Mouse (Mus musculus) mouse trophoblast stem cell (cell line): ENCODE data around the gene Grm8.

Experiments used
- in situ Hi-C, 2 experiments: fragments of 300-500 bp; cut with MseI, MboI; formaldehyde crosslinking; loops; 2 replicates in 1 of 2; 3 replicates in 1 of 2; pipeline ENCODE4 v1.15.1; 2025

Grm8 gene

DNA sequence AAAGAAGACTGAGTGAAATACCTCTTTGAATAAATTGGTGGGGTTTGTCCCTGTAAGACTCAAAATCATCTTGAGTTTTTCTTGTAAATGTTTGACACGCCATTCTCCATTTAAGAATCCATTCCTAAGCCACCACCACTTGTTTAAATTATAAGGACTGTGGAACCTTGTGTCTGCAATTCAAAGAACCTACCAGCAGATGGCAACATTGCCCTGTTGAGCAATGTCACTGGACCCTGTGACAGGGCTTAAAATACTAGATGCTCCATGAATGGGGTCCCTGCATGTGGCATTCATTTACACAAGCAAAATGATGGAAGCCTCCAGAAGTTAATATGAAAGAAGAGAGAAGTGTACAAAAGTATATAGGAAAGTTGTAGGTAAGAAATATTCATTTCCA is 477.5 kb downstream of the Grm8 start:
- in situ Hi-C loops = loop anchor here in 1 of 2 experiments (25.0 kb wide), 2 partner anchors 480 to 730 kb away; partner anchors contain the start of genes Grm8 and Zfp800

DNA sequence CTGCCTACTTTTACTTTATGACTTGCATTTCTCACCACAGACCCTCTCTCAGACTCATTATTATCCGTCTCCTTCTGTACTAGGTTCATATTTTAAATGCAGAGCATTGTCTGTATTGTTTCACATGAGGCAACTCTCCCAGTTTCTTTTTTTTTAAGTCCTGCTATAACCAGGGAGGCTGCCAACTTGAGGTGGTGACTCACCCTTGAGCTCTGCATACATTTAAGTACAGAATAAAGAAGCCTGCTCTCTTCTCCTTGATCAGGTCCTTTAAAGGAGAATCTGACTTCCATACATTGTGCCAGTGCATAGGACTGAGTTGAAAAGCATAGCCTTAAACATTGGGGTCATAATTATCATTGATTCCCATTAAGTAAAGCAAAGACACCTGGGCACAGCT is 488.5 kb downstream of the Grm8 start:
- in situ Hi-C loops = no loop called here

DNA sequence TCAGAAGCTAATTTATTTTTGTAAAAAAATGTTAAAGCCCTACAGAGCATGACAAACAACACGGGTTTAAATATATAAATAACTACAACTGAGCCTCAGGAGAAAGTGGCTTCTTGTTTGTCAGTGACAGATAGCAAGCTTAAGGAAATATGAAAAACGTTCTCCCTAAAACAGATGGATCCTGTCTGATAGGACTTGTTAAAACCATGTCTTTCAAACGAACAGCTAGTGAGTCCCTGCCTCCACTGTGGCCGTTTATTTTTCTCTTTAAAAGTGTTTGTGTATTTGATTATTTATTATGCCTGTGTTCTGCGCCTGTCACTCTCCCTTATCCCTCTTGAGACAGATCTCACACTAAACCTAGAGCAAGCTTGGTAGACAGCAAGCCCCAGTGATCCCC is 489.9 kb downstream of the Grm8 start:
- in situ Hi-C loops = no loop called here

DNA sequence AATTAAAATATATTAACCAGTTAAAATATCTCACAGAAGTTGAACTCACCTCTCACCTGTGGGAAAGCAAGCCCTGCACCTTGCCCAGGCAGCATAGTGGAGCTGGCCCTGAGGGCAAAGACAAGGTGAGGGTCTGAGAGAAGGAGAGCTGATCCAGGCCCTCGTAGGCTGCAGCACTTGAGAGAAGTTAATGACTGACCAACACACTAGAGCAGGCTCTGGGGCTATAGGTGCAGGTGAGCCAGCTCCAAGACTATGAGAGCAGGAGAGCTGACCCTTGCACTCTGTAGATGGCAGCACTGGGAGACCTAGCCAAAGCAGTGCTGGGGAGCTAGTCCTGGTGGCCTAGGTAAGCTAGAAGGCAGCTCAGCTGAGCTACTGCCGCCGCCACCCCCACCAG is 499.1 kb downstream of the Grm8 start:
- in situ Hi-C loops = no loop called here

DNA sequence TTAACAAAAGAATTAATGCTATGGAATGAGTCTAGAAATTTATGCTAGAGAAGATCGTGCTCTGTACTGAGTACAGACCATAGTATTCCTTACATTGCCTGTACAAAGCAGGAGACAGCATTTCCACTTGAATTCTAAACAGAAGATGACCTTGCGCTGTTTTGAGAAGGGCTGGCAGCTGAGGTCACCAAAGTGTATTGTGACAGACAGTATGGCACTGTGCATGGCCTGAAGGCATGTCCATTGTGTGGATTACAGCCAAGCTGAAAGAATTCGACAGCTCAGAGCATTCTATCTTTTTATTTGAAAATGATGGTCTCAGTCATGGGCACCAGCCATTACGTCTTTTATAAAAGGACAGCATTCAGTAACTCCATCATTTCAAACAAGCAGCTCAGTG is 517.5 kb downstream of the Grm8 start:
- in situ Hi-C loops = no loop called here

DNA sequence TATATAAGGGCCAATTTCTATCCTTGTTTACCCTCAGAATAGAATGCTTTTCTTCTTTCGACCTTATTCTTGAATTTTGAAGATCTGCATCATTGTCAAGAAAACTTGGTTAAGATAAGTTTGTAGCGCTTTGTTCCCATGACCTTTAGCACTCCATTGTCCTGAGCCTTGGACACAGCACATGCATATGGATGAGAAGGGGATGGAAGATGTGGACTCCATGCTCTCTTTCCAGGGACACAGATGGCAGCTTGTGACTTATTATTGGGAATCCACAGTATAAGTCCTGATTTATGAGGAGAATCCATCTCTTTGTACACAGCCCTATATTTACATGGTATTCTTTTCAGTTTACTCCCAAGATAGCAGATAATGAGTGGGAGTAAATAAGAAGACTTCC is 554.5 kb downstream of the Grm8 start:
- in situ Hi-C loops = no loop called here

DNA sequence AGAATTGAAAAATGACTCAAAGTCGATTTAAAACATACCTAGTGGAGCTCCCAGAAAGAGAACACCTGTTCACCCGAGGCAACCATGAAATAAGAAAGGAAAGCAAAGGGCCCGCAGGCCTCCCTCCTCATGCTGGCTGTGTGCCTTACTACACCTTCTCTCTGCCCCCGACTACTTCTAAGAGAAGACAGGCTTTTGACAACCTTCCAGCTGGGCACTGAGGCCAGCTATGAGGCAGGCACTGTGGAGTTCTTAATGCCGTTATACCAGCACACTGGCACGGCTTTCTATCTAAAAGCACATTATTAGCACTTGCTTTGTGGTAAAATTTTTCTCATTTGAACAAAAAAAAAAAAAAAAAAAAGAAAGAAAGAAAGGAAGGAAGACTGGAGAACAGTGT is 589.5 kb downstream of the Grm8 start:
- in situ Hi-C loops = no loop called here

DNA sequence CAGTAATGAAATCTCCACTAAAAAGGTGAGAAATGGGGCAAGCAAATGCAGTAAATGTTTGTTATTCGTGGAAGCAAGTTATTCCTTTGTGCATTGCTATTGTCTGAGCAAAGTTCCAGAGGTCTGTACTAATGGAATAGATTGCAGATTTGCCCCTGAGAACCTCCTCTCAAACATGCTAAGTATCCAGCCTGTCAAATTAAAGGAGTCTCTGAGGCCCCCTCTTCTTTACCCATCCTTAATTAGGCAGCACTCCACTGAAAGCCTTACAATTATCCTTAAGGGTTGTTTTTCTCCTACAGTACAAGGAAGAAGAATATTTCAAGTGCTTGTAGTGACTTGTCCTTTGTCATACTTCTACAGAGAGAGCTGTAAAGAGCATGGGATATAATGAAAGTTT is 617.4 kb downstream of the Grm8 start:
- in situ Hi-C loops = no loop called here

DNA sequence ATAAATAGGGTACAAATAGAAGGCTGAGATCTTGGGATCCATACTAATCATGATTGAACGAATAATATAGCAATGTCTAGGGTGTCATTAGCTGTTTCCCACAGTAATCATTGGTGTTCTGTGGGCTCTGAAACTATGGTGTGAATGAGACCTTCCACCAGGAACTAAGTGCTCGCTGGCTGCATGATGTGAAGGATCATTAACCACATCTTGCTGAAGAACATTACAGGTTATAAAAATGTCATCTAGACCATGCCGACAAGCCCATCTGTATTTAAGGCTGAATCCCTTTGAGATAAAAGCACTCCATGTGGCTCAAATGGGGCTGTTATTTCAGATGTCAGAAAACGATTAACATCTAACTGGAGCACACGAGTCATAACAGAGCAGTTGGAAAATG is 674.0 kb downstream of the Grm8 start:
- in situ Hi-C loops = no loop called here

DNA sequence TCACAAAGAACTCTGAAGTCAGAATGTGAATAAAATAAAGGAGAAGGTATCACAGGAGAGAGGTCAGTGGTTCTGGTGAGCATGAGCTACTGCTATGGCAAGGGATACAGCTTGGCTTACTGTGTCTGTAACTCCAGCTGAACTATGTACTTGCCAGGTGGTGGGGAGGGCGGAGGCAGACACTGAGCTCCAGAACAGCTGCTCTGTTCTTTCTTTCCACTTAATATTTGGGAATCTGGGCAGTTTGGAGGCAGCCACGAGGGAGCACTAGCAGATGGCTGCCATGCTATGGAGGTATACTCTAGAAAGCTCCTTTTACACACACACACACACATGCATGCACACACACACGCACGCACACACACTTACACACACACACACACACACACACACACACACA is 726.5 kb downstream of the Grm8 start:
- in situ Hi-C loops = no loop called here

DNA sequence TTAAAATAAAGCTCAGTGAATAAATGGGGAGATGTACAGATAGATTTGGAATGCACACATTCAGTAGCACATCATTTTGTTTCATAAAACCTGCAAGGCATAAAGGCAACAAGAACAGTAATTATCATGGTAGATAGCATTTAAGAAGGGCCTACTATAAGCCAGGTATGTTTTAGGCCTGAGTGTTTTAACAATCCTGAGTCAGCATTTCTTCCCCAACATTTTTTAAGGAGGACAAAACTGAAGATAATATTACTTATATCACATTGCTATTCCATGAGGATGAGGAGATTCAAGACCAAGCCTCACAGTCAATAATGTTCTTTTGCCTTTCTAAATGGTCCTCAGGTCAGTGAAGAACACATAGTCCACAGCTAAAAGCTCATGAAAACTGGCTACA is 762.6 kb downstream of the Grm8 start:
- in situ Hi-C loops = no loop called here

DNA sequence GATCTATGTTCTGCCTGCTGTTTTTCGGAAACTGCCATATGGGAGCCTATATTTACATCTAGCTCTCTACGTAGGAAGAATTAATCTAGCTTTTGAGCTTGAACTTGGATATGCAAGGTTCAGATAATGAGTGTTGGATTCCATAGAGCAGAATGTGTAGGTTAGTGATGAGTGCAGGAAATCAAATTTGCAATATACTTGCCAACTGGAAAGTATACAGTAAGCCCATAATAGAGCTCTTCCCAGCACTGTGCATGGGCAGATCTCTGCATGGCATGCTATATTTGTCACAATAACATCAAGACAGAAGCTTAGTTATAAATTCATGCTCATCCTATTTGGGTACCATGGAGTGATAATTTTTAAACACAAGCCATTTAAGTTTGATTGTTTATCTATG is 763.9 kb downstream of the Grm8 start:
- in situ Hi-C loops = no loop called here

DNA sequence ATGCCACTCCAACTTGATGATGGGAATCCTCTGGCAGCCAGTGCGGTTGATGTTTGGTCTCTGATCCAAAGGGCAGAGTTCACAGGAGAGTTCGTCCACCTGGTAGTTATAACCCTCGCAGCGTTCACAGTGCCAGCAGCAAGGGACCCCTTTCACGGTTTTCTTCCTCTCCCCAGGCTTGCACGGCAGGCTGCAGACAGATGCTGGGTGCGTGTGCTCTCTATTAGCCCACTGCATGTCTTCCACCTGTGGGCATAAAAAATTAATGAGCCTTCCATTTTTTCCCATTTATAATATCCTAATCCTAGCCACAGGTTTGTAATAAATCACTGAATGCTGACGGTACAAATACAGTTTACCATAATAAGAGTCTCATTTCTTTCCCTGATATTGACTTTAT is 771.2 kb downstream of the Grm8 start:
- in situ Hi-C loops = no loop called here

DNA sequence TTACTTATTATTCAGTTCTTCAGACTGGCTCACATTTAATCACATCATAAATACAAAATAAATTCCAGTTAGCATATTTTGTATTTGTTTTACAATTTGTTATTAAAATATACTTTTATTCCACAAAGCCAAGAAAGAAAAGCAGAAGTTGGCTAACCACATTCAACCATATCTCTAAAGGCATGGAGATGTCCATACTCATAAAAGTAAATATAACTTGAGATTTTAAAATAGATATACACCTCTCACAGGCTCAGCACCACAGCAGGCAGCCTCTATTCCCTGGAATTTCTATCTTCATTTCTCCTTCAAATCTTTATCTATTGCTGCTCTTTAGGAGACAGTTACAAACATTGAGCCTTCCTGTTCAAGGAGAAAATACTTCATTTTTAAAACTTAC is 774.5 kb downstream of the Grm8 start:
- in situ Hi-C loops = no loop called here

DNA sequence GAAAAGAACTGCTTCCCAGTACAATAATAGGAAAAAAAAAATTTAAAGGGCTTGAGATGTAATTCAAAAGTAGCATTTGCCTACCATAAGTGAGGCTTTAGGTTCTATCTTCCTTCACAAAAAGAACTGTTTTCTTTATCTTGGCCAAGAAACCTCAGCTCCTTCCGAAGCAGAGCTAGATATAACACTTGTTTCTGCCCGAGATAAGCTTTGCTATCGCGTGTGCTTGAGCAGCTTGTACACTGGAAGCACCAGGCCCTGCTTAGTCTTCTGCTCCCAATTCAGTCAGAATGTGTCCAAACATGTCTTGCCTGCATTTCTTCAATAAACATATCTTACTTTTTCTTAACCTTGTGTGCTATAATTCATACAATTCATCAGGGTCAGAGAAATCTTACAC is 783.8 kb downstream of the Grm8 start:
- in situ Hi-C loops = no loop called here

DNA sequence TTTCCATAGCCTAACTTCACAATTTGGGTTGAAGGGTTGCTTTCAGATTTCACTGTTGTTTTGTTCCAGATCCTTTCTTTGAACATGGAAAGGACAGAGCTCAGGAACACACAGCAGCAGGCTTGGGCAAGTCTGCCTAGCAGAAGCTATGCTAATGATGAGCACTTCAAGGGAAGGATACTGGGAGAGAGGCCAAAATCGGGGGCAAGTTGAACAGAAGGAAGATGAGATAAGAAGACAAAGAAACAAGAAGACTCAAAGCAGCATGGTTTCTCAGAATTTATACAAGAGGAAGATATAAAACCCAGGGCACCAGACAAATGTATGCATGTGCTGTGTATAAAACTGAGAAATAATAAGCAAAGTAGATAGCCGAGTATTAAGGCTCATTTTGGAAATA is 786.7 kb downstream of the Grm8 start:
- in situ Hi-C loops = no loop called here

DNA sequence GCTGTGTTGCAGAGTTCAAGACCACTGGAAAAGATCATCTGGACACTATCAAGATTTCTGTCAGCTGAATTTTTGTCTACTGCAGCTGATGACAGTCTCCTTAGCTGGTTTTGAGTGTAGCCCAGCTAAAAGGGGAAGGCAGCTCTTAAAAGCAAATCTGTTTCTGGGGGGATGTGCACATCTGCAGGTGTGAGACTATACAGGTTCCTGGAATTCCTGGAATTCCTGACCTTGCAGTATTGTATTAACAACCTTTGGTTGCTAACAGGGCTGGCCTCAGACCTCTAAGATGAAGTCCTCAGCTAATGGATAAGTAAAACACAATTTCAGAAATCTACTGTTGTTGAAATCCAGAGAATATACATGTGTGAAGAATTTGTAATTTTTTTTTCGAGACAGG is 788.7 kb downstream of the Grm8 start:
- in situ Hi-C loops = no loop called here

DNA sequence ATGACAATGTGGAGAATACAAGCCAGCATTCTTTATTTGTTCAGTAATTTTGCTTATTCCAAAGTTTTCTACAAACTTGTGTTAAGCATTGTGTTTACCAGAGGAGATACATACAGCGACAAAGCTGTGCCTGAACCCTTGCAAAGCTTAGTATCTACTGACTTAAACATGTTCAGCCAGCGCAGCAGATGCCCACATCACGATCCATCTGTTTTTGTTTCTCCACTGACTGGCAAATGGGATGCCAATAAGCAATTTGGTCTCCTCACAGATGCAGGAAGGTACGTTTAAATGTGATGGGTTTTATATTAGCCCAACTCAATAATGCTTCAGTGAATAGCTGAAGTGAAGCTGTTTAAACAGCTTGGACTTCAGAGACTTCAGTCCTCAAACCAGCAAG is 794.8 kb downstream of the Grm8 start:
- in situ Hi-C loops = no loop called here

DNA sequence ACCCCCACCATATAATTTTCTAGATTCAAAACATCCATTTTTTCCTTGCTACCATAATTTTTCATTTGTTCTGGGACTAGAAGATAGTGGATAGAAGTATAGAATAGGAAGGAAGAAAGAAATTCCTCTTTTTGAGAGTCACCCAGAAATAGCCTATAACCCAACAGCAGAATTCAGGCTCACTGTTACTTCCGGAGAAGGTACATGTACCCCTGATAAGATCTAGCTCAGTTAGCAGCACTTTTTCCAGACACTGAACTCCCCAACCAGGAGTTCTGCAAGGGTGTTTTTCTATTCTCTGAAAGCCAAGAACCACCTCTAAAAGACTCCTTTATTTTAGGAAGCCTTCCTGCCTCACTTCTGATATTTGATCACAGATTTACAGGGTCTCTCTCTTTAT is 816.4 kb downstream of the Grm8 start:
- in situ Hi-C loops = no loop called here

DNA sequence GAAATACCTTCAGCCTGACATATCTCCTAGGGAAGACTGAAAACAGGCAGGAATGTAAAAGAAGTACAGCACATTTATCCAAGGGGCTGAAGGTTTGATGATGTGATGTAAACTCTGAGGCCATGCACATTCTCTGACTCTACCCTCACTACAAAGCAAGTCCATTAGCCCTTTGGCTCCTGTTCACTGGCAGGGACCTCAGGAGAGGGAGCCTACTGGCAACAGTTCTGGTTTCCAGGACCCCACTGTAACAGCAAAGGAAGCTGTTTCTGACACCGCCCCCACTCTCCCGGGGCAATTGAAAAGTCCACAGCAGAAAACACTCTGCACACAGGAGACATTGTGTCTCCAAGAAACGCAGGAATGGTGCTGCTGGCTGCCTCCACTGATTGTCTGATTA is 817.6 kb downstream of the Grm8 start:
- in situ Hi-C loops = no loop called here

DNA sequence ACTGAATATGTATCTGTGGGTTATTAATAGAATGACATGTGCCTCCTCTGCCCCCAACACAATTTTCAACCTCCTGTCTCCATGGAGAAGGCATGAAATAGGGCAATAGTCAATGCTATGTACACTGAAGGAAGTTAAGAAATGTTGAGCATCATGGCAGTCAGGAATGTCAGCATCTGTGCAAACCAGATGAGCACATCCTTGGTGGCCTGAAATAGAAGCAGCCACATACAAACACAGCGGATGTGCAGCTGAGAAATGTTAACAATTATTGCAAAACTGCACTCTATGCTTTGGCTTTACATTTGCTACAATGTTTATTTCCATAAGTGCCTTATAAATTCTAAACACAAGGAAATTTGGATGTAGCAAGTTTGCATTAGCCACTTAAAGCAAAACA is 819.0 kb downstream of the Grm8 start:
- in situ Hi-C loops = no loop called here

DNA sequence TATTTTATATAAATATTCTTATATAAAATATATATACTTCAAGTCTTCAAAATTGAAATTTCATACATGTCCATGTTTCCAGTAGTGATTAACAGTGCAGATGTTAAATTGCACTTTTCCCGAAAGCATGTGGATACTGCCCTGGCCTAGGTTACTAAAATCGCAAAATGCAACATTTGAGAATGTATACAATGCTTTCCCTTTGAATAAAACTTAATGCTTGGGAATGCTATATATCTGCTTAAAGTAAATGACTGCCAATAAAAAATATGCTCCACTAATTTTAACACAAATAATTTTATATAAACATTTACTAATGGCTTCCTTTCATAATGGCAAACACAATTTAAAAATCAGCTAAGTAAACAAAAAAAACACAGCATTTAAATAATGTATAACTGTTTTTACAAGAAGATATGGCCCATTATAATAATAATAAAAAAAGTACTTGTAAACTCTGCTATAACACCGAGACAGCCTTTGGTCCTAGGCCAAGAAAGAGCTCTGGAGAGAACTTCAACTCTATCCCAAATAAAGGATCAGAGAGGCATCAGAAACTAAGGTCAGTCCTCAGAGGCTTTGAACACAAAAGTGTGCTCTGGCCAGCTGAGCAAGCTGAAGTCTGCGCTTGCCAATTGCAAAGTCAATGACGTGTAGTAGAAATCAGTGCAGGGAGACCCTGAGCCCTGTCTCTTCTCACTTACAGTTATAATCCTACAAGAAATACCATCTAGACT is 820.5 kb downstream of the Grm8 start:
- in situ Hi-C loops = no loop called here

DNA sequence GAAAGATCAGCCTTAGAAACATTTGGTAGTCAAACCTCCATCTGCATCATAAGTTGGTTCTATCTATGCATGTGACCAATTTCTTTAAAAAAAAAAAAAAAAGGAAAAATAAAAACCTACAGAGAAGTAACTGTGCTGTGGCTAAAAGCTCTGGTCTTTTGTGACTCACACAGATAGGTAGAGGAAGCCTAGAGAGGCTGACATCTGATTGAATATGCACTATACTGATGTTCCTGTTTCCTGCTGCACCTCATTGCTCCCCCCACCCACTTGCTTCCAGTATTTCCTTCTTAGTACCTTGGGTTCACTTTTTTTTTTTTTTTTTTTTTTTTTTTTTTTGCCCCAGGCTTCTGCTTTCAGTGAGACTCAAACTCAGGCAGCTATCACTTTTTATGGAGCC is 824.6 kb downstream of the Grm8 start:
- in situ Hi-C loops = no loop called here

DNA sequence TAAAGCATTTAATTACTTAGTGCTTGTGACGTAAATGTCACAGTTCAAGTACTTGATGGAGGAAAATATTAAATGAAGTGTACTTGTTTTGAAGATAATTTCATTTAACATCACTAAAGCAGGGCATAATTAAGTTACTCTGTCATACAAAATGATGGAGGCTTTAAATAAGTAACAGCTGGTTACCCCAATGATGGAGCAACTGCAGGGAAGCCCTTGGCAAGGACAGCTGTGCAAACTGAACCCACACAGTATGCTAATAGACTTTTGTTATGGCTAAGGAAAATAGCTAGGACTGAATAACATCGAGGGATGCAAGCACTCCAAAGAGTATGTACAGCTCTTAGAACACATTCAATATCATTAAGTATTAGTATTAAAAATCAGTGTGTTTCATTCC is 829.6 kb downstream of the Grm8 start:
- in situ Hi-C loops = no loop called here
